8 mouse cellular contexts compared by ENCODE assay signal in the genomic region with DNA sequence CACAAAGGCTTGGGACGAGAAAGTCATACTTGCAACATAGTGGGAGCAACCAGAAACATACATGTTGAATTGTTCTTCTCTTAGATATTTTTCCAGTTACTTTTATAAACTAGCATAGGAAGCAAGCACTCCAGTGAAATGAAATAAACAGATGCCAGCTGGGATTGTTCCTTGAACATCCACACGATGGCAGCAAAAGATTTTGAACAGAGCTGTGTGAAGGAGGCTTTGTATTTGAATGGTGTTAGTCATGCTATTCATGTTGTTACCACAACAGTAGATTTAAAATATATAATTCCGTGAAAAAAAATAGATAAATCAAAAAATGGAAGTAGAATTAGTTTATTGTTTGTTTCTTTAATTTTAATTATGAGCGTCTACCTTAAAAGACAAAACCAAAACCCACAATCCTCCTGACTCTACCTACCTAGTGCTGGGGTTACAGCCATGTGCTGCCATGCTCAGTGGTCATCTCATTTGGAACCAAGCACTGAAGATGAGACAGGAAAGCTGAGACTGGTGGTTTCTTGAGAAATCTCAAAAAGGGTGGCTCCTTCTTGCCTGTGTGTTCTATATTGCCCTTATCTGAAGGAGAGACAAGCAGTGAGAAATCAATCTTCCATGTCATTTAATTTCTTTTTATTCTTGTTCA.
DNase-seq lines count a peak whose midpoint lies in the region; ATAC-seq and TF ChIP-seq lines count a peak whose summit lies in the region.
"Had no signal": no experiment of that assay in that cellular context is flagged by ENCODE, and none has a peak within 500 bp of the region (broad histone marks: within the 10 kb centered on the region; RNA-seq: fewer than 3 reads in every experiment).

No protein-coding gene starts in this region.

- H3K4me3 ChIP-seq in CH12.LX (replicated peaks in 1 of 3; ENCODE audit: low read depth in 2 of 3, low read length in 2 of 3, poor library complexity in 1 of 3): no peak overlapping the region
- H3K4me3 ChIP-seq in kidney, postnatal 0 days (replicated peaks; ENCODE audit: low read depth, low read length): no peak overlapping the region
- no peak overlapping the region for H3K4me3 ChIP-seq in lung, adult 2 months (replicated peaks; ENCODE audit: extremely low read depth, low read depth, low read length)
- H3K4me3 ChIP-seq: heart, embryonic 13.5 days had no signal

- no peak for TF ChIP-seq POLR2A in CH12.LX (IDR thresholded peaks at IDR 0.05; ENCODE audit: low read depth, low read length)
- TF ChIP-seq POLR2A in lung, adult 2 months (IDR thresholded peaks at IDR 0.05; ENCODE audit: borderline replicate concordance, extremely low read depth, low read depth, low read length): no peak

- peak; percentile 93 for TF ChIP-seq RAD21 in CH12.LX (IDR thresholded peaks at IDR 0.05; ENCODE audit: low read depth, low read length)

- TF ChIP-seq CTCF in CH12.LX (conservative IDR thresholded peaks at IDR 0.05 in 1 of 2, IDR thresholded peaks at IDR 0.05 in 1 of 2; ENCODE audit: low read depth in 2 of 2, low read length in 2 of 2): peak; percentile 51 to 91; a peak in 3 of 4 replicates
- peak; percentile 87 for TF ChIP-seq CTCF in kidney, postnatal 0 days (IDR thresholded peaks at IDR 0.05; ENCODE audit: low read depth)
- no peak for TF ChIP-seq CTCF in lung, adult 2 months (IDR thresholded peaks at IDR 0.05; ENCODE audit: insufficient read depth, low read length)

- no peaks in the 10 kb centered on the region for H3K27me3 ChIP-seq in CH12.LX (replicated peaks)
- no peaks in the 10 kb centered on the region for H3K27me3 ChIP-seq in kidney, postnatal 0 days (ENCODE audit: insufficient read depth, low read length)
- H3K27me3 ChIP-seq: heart, embryonic 13.5 days had no signal

- no peak overlapping the region for H3K27ac ChIP-seq in CH12.LX (ENCODE audit: insufficient read depth, low read depth)
- no peak overlapping the region for H3K27ac ChIP-seq in kidney, postnatal 0 days
- H3K27ac ChIP-seq: heart, embryonic 13.5 days had no signal

- DNase-seq in CH12.LX (ENCODE audit: extremely low read depth) (peak; percentile 52), WW6 (ENCODE audit: low read depth, low spot score) (peak; percentile 5)
- DNase-seq in cerebellum, postnatal 4 days (ENCODE audit: low spot score in 2 of 2): peak; percentile 24 to 62
- peak; percentile 72 to 79 for DNase-seq in heart, postnatal 10 days
- peak; percentile 84 for DNase-seq in kidney, postnatal 0 days (ENCODE audit: low spot score)
- peak; percentile 9 for DNase-seq in lung, adult 2 months
- DNase-seq in retina, embryonic 14.5 days (ENCODE audit: low spot score): peak; percentile 86

- H3K9ac ChIP-seq in CH12.LX (ENCODE audit: insufficient read depth, low read depth): no peak overlapping the region
- H3K9ac ChIP-seq in kidney, postnatal 0 days (ENCODE audit: low read depth, low read length): no peak overlapping the region
- H3K9ac ChIP-seq: heart, embryonic 13.5 days had no signal

- no peaks in the 10 kb centered on the region for H3K36me3 ChIP-seq in CH12.LX (replicated peaks in 1 of 2; ENCODE audit: control insufficient read depth in 1 of 2, insufficient read depth in 1 of 2, low read length in 1 of 2)
- no peaks in the 10 kb centered on the region for H3K36me3 ChIP-seq in kidney, postnatal 0 days (ENCODE audit: insufficient read depth, low read length)
- H3K36me3 ChIP-seq: heart, embryonic 13.5 days had no signal

- H3K9me3 ChIP-seq in CH12.LX (replicated peaks; ENCODE audit: low read length): no peaks in the 10 kb centered on the region
- H3K9me3 ChIP-seq in kidney, postnatal 0 days (replicated peaks; ENCODE audit: low read length): no peaks in the 10 kb centered on the region
- H3K9me3 ChIP-seq: heart, embryonic 13.5 days had no signal

- no peaks in the 10 kb centered on the region for H3K4me1 ChIP-seq in CH12.LX (ENCODE audit: control insufficient read depth in 1 of 2, insufficient read depth in 2 of 2)
- no peaks in the 10 kb centered on the region for H3K4me1 ChIP-seq in kidney, postnatal 0 days (replicated peaks; ENCODE audit: insufficient read depth, low read length)
- H3K4me1 ChIP-seq in lung, adult 2 months (ENCODE audit: control insufficient read depth, insufficient read depth, low read length): no peaks in the 10 kb centered on the region

- TF ChIP-seq EP300 in CH12.LX (IDR thresholded peaks at IDR 0.05; ENCODE audit: low read length): no peak

- WGBS in kidney, postnatal 0 days: 16% methylated on average over 4 of the region's 4 CpGs
- 20% methylated on average over 4 of the region's 4 CpGs for WGBS in lung, adult 2 months

- dilution Hi-C loops in CH12.LX (cut with MboI; ENCODE audit: extremely low pct_ligation_motif_present, extremely low pct_unique_long_range_greater_than_20kb, low sequenced_read_pairs): no loop called here

- no peaks in the 10 kb centered on the region for H3K79me2 ChIP-seq in CH12.LX (replicated peaks; ENCODE audit: control insufficient read depth, extremely low read depth, insufficient read depth, poor library complexity, severe bottlenecking)

- in situ Hi-C loops in CH12.LX (cut with MboI; ENCODE audit: low pct_ligation_motif_present, low pct_unique_long_range_greater_than_20kb, low sequenced_read_pairs): loop anchor here (10.0 kb wide), 1 partner anchor 772 kb away; a partner anchor contains a TSS

- H3K4me2 ChIP-seq in CH12.LX (ENCODE audit: insufficient read depth, low read depth, poor library complexity, severe bottlenecking): no peak overlapping the region
- H3K4me2 ChIP-seq in kidney, postnatal 0 days (ENCODE audit: low read length): no peak overlapping the region
- H3K4me2 ChIP-seq: heart, embryonic 13.5 days had no signal

- intact Hi-C loops in heart, postnatal 10 days (cut with DNase I): loop anchor here (2.0 to 10.0 kb wide), 2 partner anchors 764 to 992 kb away; no protein-coding TSS in a partner anchor

- ATAC-seq in kidney, postnatal 0 days (replicated peaks; ENCODE audit: low FRiP score, low read depth): 0 out of 2 replicates have a peak, but pooled peaks have one; percentile 52

TF ChIP-seq in CH12.LX, 34 proteins besides CTCF, POLR2A, EP300 and RAD21:
- no peak; the same call in 1 of the 2 replicates for TF ChIP-seq SIN3A (IDR thresholded peaks at IDR 0.05; ENCODE audit: low read length)
- peak; percentile 71 for TF ChIP-seq SMC3 (IDR thresholded peaks at IDR 0.05; ENCODE audit: low read depth, low read length)
- TF ChIP-seq HCFC1 (IDR thresholded peaks at IDR 0.05; ENCODE audit: low read depth, low read length): no peak
- no peak for TF ChIP-seq MXI1 (IDR thresholded peaks at IDR 0.05; ENCODE audit: low read depth, low read length)
- 0 out of 2 replicates have a peak, but pooled peaks have one; percentile 26 for TF ChIP-seq ZMIZ1 (IDR thresholded peaks at IDR 0.05; ENCODE audit: low read depth, low read length)
- no peak for TF ChIP-seq MAZ (IDR thresholded peaks at IDR 0.05; ENCODE audit: low read depth, low read length)
- TF ChIP-seq MEF2A (IDR thresholded peaks at IDR 0.05; ENCODE audit: borderline replicate concordance, low read depth, low read length): no peak
- no peak for TF ChIP-seq POLR2AphosphoS2 (IDR thresholded peaks at IDR 0.05; ENCODE audit: low read depth, low read length)
- 0 out of 2 replicates have a peak, but pooled peaks have one; percentile 14 for TF ChIP-seq ZNF384 (IDR thresholded peaks at IDR 0.05; ENCODE audit: low read depth, low read length)
- no peak for TF ChIP-seq UBTF (IDR thresholded peaks at IDR 0.05; ENCODE audit: low read depth, low read length)
- 0 out of 2 replicates have a peak, but pooled peaks have one; percentile 25 for TF ChIP-seq MAX (IDR thresholded peaks at IDR 0.05; ENCODE audit: low read length)
- no peak for TF ChIP-seq RCOR1 (conservative IDR thresholded peaks at IDR 0.05; ENCODE audit: low read depth, low read length)
- TF ChIP-seq IRF4 (IDR thresholded peaks at IDR 0.05; ENCODE audit: low read depth, low read length): 0 out of 2 replicates have a peak, but pooled peaks have one; percentile 14
- TF ChIP-seq JUND (conservative IDR thresholded peaks at IDR 0.05; ENCODE audit: low read depth, low read length): peak; percentile 17; the same call in 1 of the 2 replicates
- peak; percentile 31 for TF ChIP-seq ZC3H11A (IDR thresholded peaks at IDR 0.05; ENCODE audit: low read depth, low read length)
TF ChIP-seq in CH12.LX: peak in this region for 7.

Comparison
In these comparisons a context has a peak if more than half of its experiments do, and no peak if none do; other contexts are left out.
1. DNase-seq: peak in every context shown above with its lines; median percentile 86 in retina, embryonic 14.5 days; 84 in kidney, postnatal 0 days; 76 in heart, postnatal 10 days; 52 in CH12.LX; 43 in cerebellum, postnatal 4 days; 9 in lung, adult 2 months; 5 in WW6.